Mouse (Mus musculus): ENCODE measurements at regions not wholly inside any gene's neighbourhood (a gene's known extent, or its start where the extent isn't known, plus 50 kb on each side); places are given as distances from the start of the nearest gene placed in this dataset.

DNA sequence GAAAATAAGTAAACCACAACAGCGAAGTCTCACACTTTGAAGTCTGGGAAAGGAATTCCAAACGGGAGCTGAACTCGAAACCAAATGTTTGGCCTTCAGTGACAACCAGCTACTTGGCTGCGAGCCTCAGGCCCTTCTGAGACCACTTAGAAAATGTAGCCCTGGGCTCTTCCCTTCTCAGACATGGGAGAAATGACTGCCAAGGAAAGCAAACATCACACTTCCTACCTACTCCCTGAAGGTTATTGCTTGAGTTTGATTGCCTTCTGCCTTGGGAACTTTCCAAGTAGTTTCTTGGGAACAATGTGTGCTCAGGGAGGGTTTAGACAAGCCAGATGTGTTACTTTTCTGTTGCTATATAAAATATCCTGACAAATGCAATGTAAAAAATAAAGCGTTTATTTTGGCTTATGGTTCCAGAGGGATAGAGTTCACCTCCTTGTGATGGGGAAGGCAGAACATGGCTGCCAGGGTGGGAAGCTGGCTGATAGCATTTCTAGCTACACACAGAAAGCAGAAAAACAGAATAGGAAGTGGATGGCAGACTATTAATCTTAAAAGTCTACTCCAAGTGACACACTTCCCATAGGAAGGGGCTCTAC, 194.8 kb upstream of the Rack1 start:
- peak in 1 of 2 experiments; percentile 72 for DNase-seq (ENCODE audit: extremely low spot score in 1 of 2, low spot score in 2 of 2)
- intact Hi-C loops (cut with DNase I), result no loop called here

DNA sequence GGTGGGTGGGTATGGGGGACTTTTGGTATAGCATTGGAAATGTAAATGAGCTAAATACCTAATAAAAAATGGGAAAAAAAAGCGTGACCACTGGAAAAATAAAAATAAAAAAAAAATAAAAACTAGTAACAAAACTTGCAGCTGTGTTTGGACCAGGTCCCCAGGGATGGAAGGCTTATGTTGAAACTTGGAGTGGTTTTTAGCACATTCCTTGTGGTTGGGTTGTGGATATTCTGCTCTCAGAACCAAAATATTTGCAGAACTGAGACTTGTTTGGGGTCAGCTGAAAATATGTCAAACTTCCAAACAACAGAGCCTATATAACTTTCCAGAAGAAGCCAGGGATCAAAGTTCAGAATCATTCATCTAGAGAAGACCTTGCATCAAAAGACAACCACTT, 199.0 kb upstream of the Rack1 start:
- intact Hi-C loops (cut with DNase I), result no loop called here
- no peak for DNase-seq (ENCODE audit: extremely low spot score in 1 of 2, low spot score in 2 of 2)

DNA sequence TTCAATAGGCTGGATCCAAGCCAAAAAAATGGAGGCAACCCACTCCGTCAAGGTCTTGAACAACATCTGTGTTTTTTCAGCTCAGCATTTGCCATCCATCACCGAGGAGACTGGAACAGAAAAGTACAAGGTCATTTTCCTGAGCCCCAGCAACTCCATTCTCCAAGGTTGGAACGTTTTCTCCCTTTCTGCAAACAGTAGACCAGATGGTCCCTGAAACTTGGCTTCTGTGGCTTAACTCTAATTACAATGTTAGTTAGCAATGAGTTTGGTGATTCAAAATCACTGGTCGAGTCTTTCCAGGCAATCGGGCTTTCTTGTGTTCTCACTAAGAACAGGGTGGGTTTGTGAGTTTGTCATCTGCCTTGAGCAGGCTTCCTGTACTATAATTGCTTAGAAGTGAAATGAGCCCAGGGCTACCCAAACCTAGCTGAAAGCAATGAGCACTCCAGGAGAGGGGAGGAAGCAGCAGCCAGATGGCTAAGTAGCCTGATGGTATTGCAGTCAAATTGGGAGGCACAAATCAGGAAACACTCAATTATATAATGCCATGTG, 200.5 kb upstream of the Rack1 start:
- peak in 1 of 2 experiments; percentile 8 for DNase-seq (ENCODE audit: extremely low spot score in 1 of 2, low spot score in 2 of 2)
- intact Hi-C loops (cut with DNase I), result no loop called here

DNA sequence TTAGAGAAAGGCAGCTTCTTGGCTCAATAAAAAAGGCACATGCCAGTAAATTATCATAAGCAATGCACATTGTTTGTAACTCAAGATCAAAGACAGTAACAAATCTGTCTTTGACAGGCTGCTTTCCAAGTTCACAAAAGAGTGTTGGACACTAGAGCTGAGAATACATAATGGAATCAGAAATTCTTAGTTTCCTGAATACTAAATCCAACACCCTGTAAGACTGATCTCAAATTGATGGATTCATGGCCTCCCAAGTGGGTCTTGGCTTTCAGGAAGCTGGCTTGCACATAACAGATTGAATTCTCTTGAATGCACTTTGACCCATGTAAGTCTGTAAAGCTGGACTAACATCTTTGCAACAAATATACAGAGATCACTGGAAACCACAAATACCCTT, 201.1 kb upstream of the Rack1 start:
- no peak for DNase-seq (ENCODE audit: extremely low spot score in 1 of 2, low spot score in 2 of 2)
- intact Hi-C loops (cut with DNase I), result no loop called here

DNA sequence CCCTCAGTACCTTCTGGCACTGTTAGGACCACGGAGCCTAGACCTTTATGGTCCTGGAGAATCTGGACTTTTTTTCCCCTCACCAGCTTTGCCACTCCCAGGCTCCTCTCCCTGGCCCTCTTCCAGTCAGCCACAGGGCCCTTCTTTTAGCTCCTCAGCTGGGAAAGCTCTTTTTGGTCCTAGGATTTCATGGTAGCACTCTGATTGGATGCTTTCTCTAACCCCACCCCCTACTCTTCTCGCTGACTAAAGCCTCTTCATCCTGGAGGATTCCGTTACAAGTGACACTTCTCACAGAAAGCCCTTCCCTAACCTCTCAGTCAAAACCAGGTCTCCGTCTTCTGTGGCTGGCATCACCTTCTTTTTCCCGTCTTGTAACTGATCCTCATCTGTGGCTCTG, 205.7 kb upstream of the Rack1 start:
- intact Hi-C loops (cut with DNase I), result no loop called here
- DNase-seq (ENCODE audit: extremely low spot score in 1 of 2, low spot score in 2 of 2), result no peak

DNA sequence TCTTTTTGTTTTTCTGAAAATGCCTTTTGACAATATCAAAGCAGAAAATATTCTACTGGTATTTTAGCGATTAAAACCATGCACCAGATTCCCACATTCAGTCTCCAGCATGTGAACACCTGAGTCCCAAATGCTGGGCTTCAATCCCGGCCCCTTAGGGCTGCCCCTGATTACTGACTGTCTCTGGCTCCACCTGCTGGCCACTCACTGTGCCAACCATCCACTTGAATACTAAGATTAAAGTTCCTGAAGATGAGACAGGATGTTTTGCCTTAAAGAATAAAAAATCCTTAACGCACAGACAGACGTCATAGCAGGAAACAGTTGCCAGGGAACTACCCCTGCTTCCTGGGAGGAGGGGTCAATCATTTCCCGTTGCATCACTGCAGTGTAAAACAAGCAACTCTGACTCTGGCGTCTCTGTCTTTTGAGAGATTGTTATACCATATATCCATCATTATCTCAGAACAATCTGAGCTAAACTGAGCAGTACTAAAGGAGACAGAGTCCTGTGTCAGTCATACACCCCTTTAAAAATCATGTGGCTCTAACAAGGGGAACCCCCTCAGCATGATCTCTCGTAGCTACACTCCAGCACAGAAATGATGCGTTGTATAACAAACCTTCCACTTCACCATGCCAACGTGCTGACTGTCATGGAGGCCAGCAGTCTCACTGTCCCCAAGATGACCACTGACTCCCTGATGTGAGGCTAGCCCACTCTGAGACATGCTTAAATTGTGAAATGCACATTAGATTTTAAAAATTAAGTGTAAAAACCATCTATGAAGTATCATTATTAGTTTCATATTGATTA, 211.1 kb upstream of the Rack1 start:
- DNase-seq (ENCODE audit: extremely low spot score in 1 of 2, low spot score in 2 of 2), result peak; percentile 51 to 66
- intact Hi-C loops (cut with DNase I), result loop anchor here (5.0 kb wide), 1 partner anchor 602 kb away; the partner anchor contains the start of gene Sgcd

DNA sequence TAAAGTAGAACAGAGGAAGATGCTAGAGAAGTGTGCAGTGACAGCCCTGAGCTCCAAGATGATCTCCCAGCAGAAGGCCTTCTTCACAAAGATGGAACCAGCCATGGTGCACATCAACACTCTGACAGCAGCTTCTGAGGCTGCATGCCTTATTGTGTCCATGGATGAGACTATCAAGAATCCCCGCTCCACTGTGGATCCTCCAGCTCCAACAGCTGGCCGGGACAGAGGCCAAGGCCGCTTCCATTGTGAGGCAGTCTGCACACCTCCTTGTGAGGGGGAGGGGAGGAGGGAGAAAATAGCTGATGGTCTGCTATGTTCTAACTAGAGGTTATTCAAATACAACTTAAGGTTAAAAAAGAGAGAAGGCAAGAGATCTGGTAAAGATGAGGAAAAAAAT, 231.4 kb upstream of the Rack1 start:
- intact Hi-C loops (cut with DNase I), result no loop called here
- DNase-seq (ENCODE audit: extremely low spot score in 1 of 2, low spot score in 2 of 2), result no peak

DNA sequence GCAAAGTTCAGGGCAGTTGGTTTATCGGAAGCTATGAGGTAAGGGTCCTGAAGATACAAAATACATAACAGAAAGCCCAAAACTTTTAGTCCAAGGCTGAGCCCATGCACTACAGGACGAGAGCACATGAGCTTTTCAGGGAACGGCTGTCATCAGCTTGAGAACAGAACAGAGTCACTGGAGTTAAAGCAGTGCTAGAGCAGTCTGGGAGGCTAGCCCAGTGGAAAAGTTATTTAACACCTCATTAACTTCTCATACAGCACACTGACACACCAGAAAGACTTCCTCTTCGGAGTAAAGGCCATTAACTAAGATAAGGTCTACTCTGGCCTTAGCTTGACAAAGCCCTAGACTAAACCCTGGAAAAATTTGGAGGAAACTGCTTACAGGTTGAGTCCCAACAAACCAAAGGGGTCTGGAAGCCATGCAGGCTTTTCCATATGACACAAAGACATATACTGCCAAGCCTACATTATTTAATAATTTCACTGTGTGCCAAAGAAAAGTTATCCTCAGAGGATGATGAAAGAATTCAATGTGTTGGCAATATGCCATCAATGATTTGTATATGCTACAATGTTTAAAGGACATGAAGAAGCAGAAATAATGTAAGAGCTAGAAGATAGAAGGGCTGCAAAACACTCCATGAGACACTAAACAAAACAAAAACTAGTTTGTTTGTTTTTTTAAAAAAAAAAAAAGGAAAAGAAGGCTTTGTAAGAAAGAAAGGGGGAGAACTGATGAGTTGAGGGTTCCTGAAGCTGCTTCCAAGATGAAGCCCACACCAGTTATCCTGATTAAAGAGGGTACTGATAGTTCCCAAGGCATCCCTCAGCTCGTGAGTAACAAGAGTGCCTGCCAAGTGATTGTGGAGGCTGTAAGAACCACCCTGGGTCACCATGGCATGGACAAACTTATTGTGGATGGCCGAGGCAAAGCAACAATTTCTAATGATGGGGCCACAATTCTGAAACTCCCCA, 232.3 kb upstream of the Rack1 start:
- intact Hi-C loops (cut with DNase I), result no loop called here
- DNase-seq (ENCODE audit: extremely low spot score in 1 of 2, low spot score in 2 of 2), result no peak

DNA sequence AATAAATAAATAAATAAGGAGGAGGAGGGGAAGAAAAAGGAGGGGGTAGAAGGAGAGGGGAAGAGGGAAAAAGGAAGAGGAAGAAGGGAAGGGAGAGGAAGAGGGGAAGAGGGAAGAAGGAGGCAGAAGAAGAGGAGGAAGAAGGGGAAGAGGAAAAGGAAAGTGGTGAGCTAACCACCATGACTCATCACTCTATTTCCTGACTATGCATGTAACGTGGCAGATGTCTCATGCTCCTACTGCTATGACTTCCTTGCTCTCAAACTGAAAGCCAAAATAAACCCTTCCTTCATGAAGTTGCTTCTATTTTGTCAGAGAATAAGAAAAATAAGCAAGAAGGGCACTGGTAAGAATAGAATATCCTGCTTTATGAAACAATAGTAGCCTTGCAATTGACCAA, 242.1 kb upstream of the Rack1 start:
- intact Hi-C loops (cut with DNase I), result no loop called here
- no peak for DNase-seq (ENCODE audit: extremely low spot score in 1 of 2, low spot score in 2 of 2)

DNA sequence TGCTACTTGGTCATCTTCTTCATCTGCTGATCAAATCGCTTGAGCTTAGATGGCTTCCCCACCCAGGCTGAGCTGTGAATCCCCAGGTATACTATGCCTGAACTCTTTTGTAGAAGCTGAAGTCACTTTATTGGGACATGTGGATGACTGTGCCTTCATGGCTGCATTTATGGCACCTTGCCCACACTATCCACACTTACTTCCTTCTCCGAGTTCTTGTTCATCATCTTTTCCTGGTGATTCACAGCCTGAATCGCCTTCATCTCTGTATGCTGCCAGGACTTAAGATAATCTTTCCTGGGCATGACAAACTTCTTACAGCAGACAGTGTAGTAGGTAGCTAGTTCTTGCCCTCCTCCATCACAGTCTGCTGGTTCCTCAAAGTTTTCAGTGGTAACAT, 248.1 kb upstream of the Rack1 start:
- no peak for DNase-seq (ENCODE audit: extremely low spot score in 1 of 2, low spot score in 2 of 2)
- intact Hi-C loops (cut with DNase I), result no loop called here

DNA sequence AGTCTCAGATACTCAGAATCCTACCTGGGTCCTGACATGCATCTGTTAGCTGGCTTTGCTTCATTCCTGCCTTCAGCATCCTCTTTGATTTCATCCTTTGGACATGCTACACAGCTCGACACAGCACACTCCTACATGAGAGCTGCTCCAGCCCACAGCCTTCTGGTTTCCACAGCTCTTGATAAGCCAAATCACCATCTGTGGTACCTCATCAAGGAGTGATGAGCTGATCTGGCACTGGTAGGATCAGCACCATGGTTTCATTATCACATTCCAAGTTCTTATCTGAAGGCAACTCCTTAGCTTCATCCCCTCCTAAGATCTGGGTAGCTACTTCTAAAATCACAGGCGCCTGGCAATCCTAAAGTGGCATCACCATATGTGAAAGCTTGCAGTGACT, 248.9 kb upstream of the Rack1 start:
- DNase-seq (ENCODE audit: extremely low spot score in 1 of 2, low spot score in 2 of 2), result no peak
- intact Hi-C loops (cut with DNase I), result no loop called here

DNA sequence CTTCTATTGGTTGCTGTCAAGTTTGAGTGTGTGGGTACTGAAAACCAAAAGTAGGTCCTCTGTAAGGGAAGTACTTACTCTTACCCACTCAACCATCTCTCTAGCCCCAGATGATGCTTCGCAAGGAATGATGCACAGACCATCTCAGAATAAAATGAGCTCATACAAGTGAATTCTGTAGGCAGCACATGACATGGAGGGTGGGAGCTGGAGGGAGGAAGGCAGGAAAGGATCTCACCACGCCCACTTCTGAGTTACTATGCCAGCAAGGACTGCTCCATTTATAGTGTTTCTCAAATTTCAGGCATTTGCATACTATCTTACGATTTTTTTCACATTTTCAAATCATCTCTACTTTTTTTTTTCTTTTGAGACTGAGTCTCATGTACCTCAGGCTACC, 273.8 kb upstream of the Rack1 start:
- intact Hi-C loops (cut with DNase I), result no loop called here
- DNase-seq (ENCODE audit: extremely low spot score in 1 of 2, low spot score in 2 of 2), result no peak

DNA sequence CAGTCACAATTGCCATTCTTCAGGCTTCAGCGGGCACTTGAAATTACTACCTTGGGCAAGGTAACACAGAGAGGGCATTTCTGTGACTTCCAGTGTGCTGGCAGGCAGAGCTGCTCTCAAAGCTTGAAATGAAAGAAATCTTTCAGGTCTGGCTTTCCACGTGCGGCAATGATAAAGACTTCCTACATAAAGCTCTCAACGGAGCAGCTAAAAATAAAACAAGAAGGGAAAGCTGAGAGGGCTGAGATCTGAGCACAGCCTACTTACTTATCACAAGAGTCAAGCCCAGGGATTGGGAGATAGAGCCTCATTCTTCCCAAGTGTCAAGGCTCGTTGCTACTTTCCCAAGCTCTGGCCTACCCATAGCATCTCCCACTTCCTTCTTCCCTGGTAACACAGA, 274.6 kb upstream of the Rack1 start:
- intact Hi-C loops (cut with DNase I), result no loop called here
- no peak for DNase-seq (ENCODE audit: extremely low spot score in 1 of 2, low spot score in 2 of 2)

DNA sequence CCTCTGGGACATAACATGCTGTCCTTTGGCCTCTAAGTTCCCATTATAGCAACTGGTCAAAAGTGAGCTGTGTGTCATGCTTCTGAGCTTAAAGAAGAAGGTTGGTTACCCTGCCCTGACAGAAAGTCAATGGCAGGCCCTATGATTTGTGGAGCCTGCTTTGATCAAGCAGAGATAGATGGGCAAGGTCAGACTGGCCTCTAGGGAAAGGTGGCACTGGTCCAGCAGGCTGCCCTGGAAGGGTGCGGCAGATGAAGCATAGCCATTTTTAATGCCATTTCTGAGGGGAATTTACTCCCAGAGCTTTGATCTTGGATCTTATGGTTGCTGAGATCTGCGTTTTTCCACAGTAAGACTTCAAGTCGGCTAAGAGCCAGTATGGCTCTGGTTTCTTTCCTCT, 293.2 kb upstream of the Rack1 start:
- no peak for DNase-seq (ENCODE audit: extremely low spot score in 1 of 2, low spot score in 2 of 2)
- intact Hi-C loops (cut with DNase I), result no loop called here

DNA sequence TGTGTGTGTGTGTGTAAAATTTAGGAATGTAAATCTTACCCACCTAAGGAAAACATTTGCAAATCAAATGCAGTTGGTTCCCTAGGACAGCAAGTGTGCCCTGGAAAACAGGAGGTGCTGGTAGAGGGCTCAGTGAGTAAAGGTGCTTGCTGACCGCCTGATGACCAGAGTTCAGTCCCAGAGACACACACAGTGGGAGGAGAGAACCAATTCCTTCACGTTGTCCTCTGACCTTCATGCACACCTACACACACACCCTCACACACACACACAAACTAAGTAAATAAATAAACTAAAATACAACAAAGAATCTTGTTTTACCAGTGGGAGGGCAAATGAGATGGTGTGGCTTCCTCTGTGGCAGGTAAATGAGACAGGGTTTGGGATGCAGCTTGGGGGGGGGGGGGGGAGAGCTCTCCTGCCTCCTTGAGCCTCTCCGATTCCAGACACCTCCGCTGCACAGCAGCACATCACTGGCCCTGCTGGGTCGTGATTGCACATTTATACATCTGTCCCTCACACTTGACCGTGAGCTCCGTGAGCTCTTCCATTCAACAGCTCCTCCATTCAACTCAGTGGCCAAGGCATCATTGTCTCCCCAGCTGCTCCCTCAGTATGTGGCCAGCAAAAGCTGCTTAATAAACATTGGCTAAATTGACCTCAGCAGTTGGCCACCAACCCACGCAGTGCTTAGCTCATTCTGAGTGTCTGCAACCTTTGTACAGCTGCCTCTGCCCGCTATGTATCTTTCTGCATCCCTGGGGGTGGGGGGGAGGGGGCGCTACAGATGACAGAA, 297.9 kb upstream of the Rack1 start:
- intact Hi-C loops (cut with DNase I), result no loop called here
- no peak for DNase-seq (ENCODE audit: extremely low spot score in 1 of 2, low spot score in 2 of 2)

DNA sequence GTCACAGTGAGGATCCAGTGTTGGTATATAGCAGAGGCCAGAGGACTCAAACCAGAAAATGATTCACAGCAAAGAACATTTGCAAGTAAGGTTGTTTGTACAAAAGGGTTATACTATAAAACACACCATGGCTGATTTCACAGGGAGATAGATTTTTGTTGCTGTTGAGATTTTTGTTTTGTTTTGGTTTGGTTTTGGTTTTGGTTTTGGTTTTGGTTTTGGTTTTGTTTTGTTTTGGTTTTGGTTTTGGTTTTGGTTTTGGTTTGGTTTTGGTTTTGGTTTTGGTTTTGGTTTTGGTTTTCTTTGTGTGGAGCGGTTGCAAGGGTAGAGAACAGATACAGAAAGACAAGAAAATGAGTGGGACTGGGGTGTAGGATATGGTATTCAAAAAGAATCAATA, 301.1 kb upstream of the Rack1 start:
- intact Hi-C loops (cut with DNase I), result no loop called here
- DNase-seq (ENCODE audit: extremely low spot score in 1 of 2, low spot score in 2 of 2), result no peak

DNA sequence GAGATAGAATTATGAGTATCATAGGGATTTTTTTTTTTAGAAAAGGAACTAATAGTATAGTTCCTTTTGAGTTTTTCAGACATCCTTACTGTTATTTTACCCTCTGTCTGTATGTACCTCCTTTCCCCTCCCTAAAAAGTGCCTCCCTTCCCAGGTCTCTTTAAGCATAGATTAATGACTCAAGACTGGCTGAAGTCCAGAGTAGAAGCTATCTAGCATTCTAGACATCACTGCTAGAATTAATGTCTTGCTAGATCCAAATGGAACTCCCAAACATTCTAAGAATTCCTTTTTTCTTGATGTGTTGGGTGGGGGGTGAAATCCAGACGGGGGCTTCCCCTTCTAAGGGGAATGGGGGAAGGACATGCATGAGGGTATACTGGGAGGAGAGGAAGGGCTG, 311.8 kb upstream of the Rack1 start:
- intact Hi-C loops (cut with DNase I), result no loop called here
- no peak for DNase-seq (ENCODE audit: extremely low spot score in 1 of 2, low spot score in 2 of 2)

DNA sequence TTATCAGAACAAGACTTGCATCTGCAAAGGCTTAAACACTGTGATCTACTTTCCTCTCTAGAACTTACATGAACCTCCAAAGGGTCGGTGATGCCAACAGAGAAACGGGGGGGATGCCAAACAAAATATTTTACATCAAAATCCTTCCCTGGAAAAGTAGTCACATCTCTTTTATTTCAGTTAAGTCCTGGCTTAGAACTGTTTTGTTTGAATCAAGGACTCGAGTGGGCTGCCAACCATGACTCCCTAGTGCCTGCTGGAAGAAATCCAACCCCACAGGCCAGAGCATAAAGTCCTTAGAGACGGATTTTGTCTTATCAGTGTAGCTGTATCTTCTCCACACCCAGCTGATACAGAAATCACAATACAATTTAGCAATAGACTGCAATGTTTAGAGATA, 336.1 kb upstream of the Rack1 start:
- DNase-seq (ENCODE audit: extremely low spot score in 1 of 2, low spot score in 2 of 2), result peak in 1 of 2 experiments; percentile 16
- intact Hi-C loops (cut with DNase I), result no loop called here

DNA sequence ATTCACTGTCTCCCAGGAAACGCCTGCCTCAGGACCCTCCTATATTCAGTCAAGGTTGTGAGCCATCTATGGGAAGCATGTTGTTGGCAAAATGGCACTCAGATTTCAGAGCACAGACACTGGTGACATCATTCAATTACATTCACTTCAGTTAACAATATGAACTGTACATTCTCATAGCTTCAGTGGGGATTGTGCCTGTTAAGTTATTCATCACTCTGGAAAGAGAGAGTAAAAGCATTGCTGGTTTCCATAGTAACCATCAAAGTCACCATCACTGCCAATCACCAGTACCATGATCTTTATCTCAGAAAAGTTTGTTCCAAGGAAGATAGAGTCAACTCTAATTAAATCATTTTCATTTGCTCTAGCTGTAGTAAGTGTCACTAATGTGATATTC, 350.2 kb upstream of the Rack1 start:
- no peak for DNase-seq (ENCODE audit: extremely low spot score in 1 of 2, low spot score in 2 of 2)
- intact Hi-C loops (cut with DNase I), result no loop called here
